Comparison of ENCODE assay signal across 18 mouse cellular contexts in the genomic region with DNA sequence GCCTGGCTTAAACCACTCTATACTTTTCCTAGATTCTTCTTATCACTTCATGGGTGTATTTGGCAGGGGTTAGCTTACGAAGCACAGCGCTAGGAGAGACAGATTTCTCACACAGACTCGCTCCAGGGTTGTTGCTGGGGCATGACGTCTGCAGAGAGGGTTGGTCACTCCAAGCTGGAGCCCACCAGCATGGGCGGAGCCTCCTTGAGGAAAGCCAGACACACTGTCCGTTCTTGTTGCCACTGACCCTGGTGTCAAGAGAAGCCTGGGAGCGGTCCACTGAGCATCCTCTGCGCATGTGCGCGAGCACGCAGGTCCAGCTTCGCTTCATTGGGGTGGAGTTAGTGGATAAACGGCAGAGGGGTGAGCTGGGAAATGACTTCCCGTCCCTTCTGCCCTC.
DNase-seq lines count a peak whose midpoint lies in the region; ATAC-seq lines count a peak whose summit lies in the region.
"Had no signal": no experiment of that assay in that cellular context is flagged by ENCODE, and none has a peak within 500 bp of the region (broad histone marks: within the 10 kb centered on the region; RNA-seq: fewer than 3 reads in every experiment).

No protein-coding gene starts in this region.

- WGBS in liver, embryonic 12.5 days (ENCODE audit: insufficient replicate concordance): 78% methylated on average over 14 of the region's 14 CpGs
- WGBS in midbrain, embryonic 13.5 days: 95% methylated on average over 14 of the region's 14 CpGs

- no peak overlapping the region for H3K9ac ChIP-seq in liver, embryonic 12.5 days
- H3K9ac ChIP-seq in midbrain, embryonic 13.5 days (replicated peaks): no peak overlapping the region
- H3K9ac ChIP-seq: lung, embryonic 15.5 days had no signal

- ATAC-seq in liver, embryonic 12.5 days: 0 out of 2 replicates have a peak, but pooled peaks have one; percentile 40
- ATAC-seq in midbrain, embryonic 13.5 days: no peak

- no peak overlapping the region for H3K4me2 ChIP-seq in liver, embryonic 12.5 days
- no peak overlapping the region for H3K4me2 ChIP-seq in midbrain, embryonic 13.5 days (replicated peaks)
- H3K4me2 ChIP-seq: lung, embryonic 15.5 days; midbrain, embryonic 11.5 days had no signal

- H3K27me3 ChIP-seq in liver, embryonic 12.5 days (replicated peaks): no peaks in the 10 kb centered on the region
- H3K27me3 ChIP-seq in midbrain, embryonic 13.5 days: no peaks in the 10 kb centered on the region
- H3K27me3 ChIP-seq: lung, embryonic 15.5 days had no signal

- no peak overlapping the region for H3K4me3 ChIP-seq in liver, embryonic 12.5 days
- no peak overlapping the region for H3K4me3 ChIP-seq in midbrain, embryonic 13.5 days (replicated peaks)
- H3K4me3 ChIP-seq: hindbrain, embryonic 10.5 days; limb, embryonic 10.5 days; lung, embryonic 15.5 days had no signal

- peaks cover 15% of the 10 kb centered on the region for H3K4me1 ChIP-seq in liver, embryonic 12.5 days
- peaks cover 16% of the 10 kb centered on the region for H3K4me1 ChIP-seq in midbrain, embryonic 13.5 days (replicated peaks)
- H3K4me1 ChIP-seq: lung, embryonic 15.5 days had no signal

- peak; percentile 4 for DNase-seq in 3134 (ENCODE audit: extremely low read depth, insufficient read length, low spot score)
- peak; percentile 40 for DNase-seq in heart, adult 8-10 months (ENCODE audit: low spot score)
- DNase-seq in heart, postnatal 14 days: peak; percentile 40 to 41
- DNase-seq in spleen, postnatal 36 days (ENCODE audit: low spot score in 2 of 2): no peak
- no peak for DNase-seq in cerebellum, adult 8-10 months
- DNase-seq in layer of hippocampus, postnatal 10 days (ENCODE audit: low spot score in 2 of 2): no peak
- DNase-seq: adrenal gland, postnatal 25 days; cerebellum, adult 11 months; kidney, adult 9 months; retina, postnatal 1 day; thymus, postnatal 36 days had no signal

- 0 out of 2 replicates have a peak, but pooled peaks cover 7% of the 10 kb centered on the region for H3K9me3 ChIP-seq in liver, embryonic 12.5 days (replicated peaks)
- H3K9me3 ChIP-seq in midbrain, embryonic 13.5 days: peaks cover 2% of the 10 kb centered on the region; the same call in 1 of the 2 replicates
- H3K9me3 ChIP-seq: limb, embryonic 10.5 days; lung, embryonic 15.5 days had no signal

- no peak overlapping the region for H3K27ac ChIP-seq in liver, embryonic 12.5 days
- no peak overlapping the region for H3K27ac ChIP-seq in midbrain, embryonic 13.5 days
- H3K27ac ChIP-seq: hindbrain, embryonic 10.5 days; limb, embryonic 10.5 days; lung, embryonic 15.5 days had no signal

- no peaks in the 10 kb centered on the region for H3K36me3 ChIP-seq in liver, embryonic 12.5 days
- H3K36me3 ChIP-seq in midbrain, embryonic 13.5 days: no peaks in the 10 kb centered on the region
- H3K36me3 ChIP-seq: G1E; hindbrain, embryonic 10.5 days; limb, embryonic 10.5 days; lung, embryonic 15.5 days had no signal

- intact Hi-C loops in heart, postnatal 14 days (cut with DNase I): no loop called here

Comparison
In these comparisons a context has a peak if more than half of its experiments do, and no peak if none do; other contexts are left out.
1. DNase-seq: peak in 3134 (single experiment), heart, adult 8-10 months (single experiment) and heart, postnatal 14 days (2 of 2); none in spleen, postnatal 36 days (0 of 2), cerebellum, adult 8-10 months (single experiment) and layer of hippocampus, postnatal 10 days (0 of 2).